Mouse (Mus musculus) G1E (cell line): ENCODE measurements around the gene Best1. TPM values are rescaled to one million over a fixed set of nuclear protein-coding genes. Genes with fewer than 3 reads are reported as not detected.

ENCODE experiments used
- ATAC-seq: 2 replicates; pipeline ENCODE4 v1.8.0; 2016; ENCODE audit warnings: mild to moderate bottlenecking; ENCODE audit not compliant: insufficient number of reproducible peaks, poor library complexity, low FRiP score, severe bottlenecking; ENCODE audit errors: extremely low read depth
- DNase-seq: peaks from one replicate; pipeline ENCODE4 v3.0.0; 2012; ENCODE audit warnings: low spot score
- H3K27me3 ChIP-seq: 2 replicates; pipeline ENCODE4 v1.6.1; 2012; ENCODE audit warnings: mild to moderate bottlenecking, low read length, inconsistent platforms; ENCODE audit not compliant: insufficient read depth
- H3K36me3 ChIP-seq: replicated peaks from 2 replicates; pipeline ENCODE3; 2012; ENCODE audit warnings: mild to moderate bottlenecking, inconsistent platforms
- H3K4me1 ChIP-seq: 2 replicates; pipeline ENCODE4 v1.6.1; 2012; ENCODE audit warnings: low read depth, low read length, inconsistent platforms, mixed read lengths; ENCODE audit not compliant: insufficient read depth
- H3K4me3 ChIP-seq: 2 replicates; pipeline ENCODE4 v1.5.1; 2012; ENCODE audit warnings: low read depth, mild to moderate bottlenecking, inconsistent platforms, low read length, moderate library complexity, mixed read lengths
- H3K9me3 ChIP-seq: replicated peaks from 2 replicates; pipeline ENCODE4 v1.6.1; 2012; ENCODE audit warnings: inconsistent platforms
- CTCF ChIP-seq: IDR thresholded peaks from 2 replicates; pipeline ENCODE4 v1.5.1; 2012; ENCODE audit warnings: low read depth, low read length, inconsistent platforms, mixed read lengths
- GATA1 ChIP-seq: IDR thresholded peaks from 2 replicates; pipeline ENCODE4 v1.6.1; 2012; ENCODE audit warnings: borderline replicate concordance, low read length, inconsistent platforms, mixed read lengths
- GATA2 ChIP-seq: IDR thresholded peaks from 2 replicates; pipeline ENCODE4 v1.6.1; 2012; ENCODE audit warnings: low read depth, low read length, inconsistent platforms, borderline replicate concordance
- POLR2AphosphoS5 ChIP-seq: IDR thresholded peaks from 2 replicates; pipeline ENCODE4 v1.6.1; 2012; ENCODE audit warnings: low read depth, low read length, inconsistent platforms; ENCODE audit not compliant: insufficient replicate concordance
- TAL1 ChIP-seq: conservative IDR thresholded peaks from 2 replicates; pipeline ENCODE4 v1.6.1; 2012; ENCODE audit warnings: low read depth, low read length, inconsistent platforms, mixed read lengths
- polyA plus RNA-seq: library from polyadenylated mRNA; stranded (reverse); fragments of >175 nt; gene quantifications from 2 replicates; pipeline ENCODE4 v1.2.3, GENCODE M21; 2012
- total RNA-seq, 2 experiments: library from RNA; stranded (forward) in 1 of 2; stranded (reverse) in 1 of 2; fragments of 200-1000 nt in 1 of 2; fragments of >200 nt in 1 of 2; fragmentation: Nextera tagmentation in 1 of 2; gene quantifications; 2 replicates each; pipeline ENCODE4 v1.2.3; 2014 to 2017

The Best1 gene
- total and polyA plus RNA-seq, 3 experiments, result 0.03 to 0.22 TPM; not detected in 1

GRCm38 (mm10) chr19:9984111-9985055 is 17.1 kb downstream of the Best1 start:
- Histone ChIP-seq H3K4me1 (peaks cover 75% of the 10 kb centered on the region), H3K36me3 (peaks cover 35% of the 10 kb centered on the region), H3K9me3 (no peaks in the 10 kb centered on the region), H3K4me3 (peak overlapping the region; percentile 95), H3K27me3 (no peaks in the 10 kb centered on the region)
- no peak for DNase-seq
- peak; percentile 59; the same call in 1 of the 2 replicates for TF ChIP-seq POLR2AphosphoS5
- no peak for TF ChIP-seq TAL1
- no peak for ATAC-seq

DNA sequence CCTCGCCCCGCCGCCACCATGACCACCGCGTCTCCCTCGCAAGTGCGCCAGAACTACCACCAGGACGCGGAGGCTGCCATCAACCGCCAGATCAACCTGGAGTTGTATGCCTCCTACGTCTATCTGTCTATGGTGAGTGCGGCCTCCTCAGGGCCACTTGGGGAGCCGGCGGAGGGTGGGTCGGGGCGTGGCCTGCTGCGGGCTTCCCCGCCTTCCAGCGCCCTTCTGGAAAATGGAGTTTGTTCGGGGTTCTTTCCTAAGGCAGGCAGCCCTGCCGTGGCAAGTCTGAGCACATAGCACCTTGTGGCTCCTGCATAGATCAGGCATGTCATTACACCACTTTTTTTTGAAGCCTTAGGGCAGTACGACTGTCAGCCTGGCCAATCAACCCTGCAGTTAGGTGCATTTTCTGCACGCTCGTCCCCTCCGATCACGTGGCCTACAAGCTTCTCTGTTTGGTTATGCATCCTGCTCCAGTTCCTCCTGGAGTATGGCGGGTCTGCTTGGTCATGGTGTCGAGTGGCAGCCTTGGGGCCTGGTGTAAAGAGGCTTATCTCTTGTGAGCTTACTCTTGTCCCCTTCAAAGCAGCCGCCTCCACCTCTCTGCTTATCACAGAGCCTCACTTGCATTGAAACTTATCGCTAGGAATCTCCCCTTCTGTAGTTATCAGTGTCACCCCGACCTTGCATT is 18.4 kb downstream of the Best1 start:
- DNase-seq, result peak; percentile 57
- Histone ChIP-seq H3K36me3 (peaks cover 35% of the 10 kb centered on the region), H3K4me3 (peak overlapping the region; percentile 95), H3K4me1 (peaks cover 74% of the 10 kb centered on the region), H3K27me3 (no peaks in the 10 kb centered on the region), H3K9me3 (no peaks in the 10 kb centered on the region)
- ATAC-seq, result peak; percentile 32; the same call in 1 of the 2 replicates
- TF ChIP-seq GATA1 (no peak), TAL1 (peak; percentile 66), CTCF (no peak), GATA2 (0 out of 2 replicates have a peak, but pooled peaks have one; percentile 20), POLR2AphosphoS5 (peak; percentile 94)

DNA sequence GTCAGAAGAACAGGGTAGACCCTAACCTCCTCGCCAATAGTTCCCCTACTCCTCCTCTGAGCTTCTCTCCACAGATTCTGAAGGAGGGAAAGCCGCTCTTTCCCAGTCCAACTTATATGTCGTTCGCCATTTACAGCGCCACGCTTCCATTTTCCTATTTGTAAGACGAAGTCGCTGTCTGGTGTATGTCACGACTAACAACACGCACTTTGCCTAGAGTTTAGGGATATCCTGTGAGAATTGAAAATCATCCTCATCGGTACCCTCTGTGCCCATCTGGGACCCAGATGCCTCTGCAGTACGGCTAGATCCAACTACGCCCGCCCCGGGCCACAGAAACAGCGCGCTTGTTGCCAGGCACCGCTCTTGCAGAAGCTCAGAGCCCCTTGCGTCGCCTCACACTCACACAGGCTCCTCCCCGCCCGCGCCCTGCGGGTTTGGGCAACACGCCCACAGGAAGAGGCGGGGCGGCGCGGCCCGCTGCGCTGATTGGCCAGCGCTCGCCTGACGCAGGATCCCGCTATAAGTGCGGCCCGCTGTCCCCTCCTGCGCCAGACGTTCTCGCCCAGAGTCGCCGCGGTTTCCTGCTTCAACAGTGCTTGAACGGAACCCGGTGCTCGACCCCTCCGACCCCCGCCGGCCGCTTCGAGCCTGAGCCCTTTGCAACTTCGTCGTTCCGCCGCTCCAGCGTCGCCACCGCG is 19.1 kb downstream of the Best1 start:
- Histone ChIP-seq H3K36me3 (peaks cover 35% of the 10 kb centered on the region), H3K9me3 (no peaks in the 10 kb centered on the region), H3K27me3 (no peaks in the 10 kb centered on the region), H3K4me3 (peak overlapping the region; percentile 95), H3K4me1 (peaks cover 74% of the 10 kb centered on the region)
- DNase-seq (peak; percentile 95), ATAC-seq (peak; percentile 36; the same call in 1 of the 2 replicates)
- TF ChIP-seq GATA1, result no peak
- TF ChIP-seq CTCF, result no peak
- no peak for TF ChIP-seq GATA2
- no peak for TF ChIP-seq TAL1
- no peak for TF ChIP-seq POLR2AphosphoS5

- DNase-seq, result no peak
- no peak for TF ChIP-seq GATA2
- no peak for TF ChIP-seq TAL1
- no peak for TF ChIP-seq CTCF
- no peak for TF ChIP-seq POLR2AphosphoS5
- no peak for TF ChIP-seq GATA1
- peaks cover 74% of the 10 kb centered on the region for H3K4me1 ChIP-seq
- ATAC-seq, result no peak
- H3K27me3 ChIP-seq, result no peaks in the 10 kb centered on the region
- H3K4me3 ChIP-seq, result peak overlapping the region; percentile 95; the same call in 1 of the 2 replicates
- H3K9me3 ChIP-seq, result no peaks in the 10 kb centered on the region
- H3K36me3 ChIP-seq, result peaks cover 33% of the 10 kb centered on the region
Observed at GRCm38 (mm10) chr19:9981621-9982020, 19.8 kb downstream of the Best1 start.

DNA sequence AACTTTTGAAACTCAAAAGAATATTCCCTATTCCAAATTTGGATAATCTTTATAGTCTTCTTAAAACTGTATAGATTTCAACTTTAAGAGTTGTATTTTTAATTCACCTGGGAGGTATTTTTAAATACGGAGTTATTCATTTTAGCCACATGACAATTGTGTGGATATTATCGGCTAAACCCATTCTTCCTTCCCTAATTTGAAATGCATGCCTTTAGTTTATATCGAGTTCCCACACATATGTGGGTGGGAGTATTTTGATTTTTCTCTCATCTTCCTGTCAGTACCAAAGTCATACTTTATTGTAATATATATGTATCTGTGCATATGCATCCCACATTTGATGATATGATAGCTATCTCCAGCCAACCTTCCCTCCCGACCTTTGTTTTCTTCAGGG is 21.2 kb downstream of the Best1 start, which contains the start of gene Fth1:
Gene Fth1, plus strand, starts transcription at position 341 of the 400 bp plus-strand sequence.
- H3K9me3 ChIP-seq, result no peaks in the 10 kb centered on the region
- ATAC-seq (no peak), DNase-seq (no peak)
- H3K4me3 ChIP-seq, result peak within 1 kb of the TSS; percentile 95; the same call in 1 of the 2 replicates
- peaks cover 22% of the 10 kb centered on the region for H3K36me3 ChIP-seq
- H3K27me3 ChIP-seq, result no peaks in the 10 kb centered on the region
- no peak for TF ChIP-seq TAL1
- no peak for TF ChIP-seq POLR2AphosphoS5
- TF ChIP-seq CTCF, result no peak
- TF ChIP-seq GATA2, result no peak
- TF ChIP-seq GATA1, result no peak
- peaks cover 74% of the 10 kb centered on the region for H3K4me1 ChIP-seq
